Mouse (Mus musculus) thymus, adult 2 months (tissue): Measurements from ENCODE around the gene Cog4.

Experiments
- CTCF ChIP-seq: fragments of 200-500 bp; IDR thresholded peaks from 2 replicates; pipeline ENCODE4 v1.5.1; 2012; ENCODE audit warnings: mild to moderate bottlenecking, control low read depth, low read length, moderate library complexity, borderline replicate concordance; ENCODE audit not compliant: control insufficient read depth, poor library complexity, insufficient read depth; ENCODE audit errors: extremely low read depth
- POLR2A ChIP-seq: fragments of 200-500 bp; IDR thresholded peaks from 2 replicates; pipeline ENCODE4 v1.6.1; 2012; ENCODE audit warnings: mild to moderate bottlenecking, low read length, control low read depth, moderate library complexity; ENCODE audit not compliant: control insufficient read depth, poor library complexity, insufficient read depth; ENCODE audit errors: extremely low read depth

DNA sequence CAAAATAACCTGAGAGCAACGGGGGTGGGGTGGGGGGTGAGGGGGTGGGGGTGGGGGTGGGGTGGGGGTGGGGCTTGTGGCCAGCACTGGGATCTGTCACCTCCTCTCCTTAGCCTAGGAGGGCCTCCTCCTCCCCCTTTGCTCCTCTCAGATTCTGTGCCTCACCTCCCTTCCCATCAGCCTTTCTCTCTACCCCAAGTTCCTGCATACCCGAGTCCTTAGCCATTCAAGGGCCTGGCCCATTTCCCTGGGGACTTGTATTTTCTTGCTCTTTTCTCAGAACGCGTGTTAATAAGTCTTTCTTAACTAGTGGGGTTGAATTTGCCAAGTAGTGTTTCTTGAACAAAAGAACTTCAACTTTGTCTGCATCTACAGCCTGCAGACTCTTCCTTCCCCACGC lies 80.3 kb downstream of the Cog4 start:
- TF ChIP-seq CTCF (no peak), POLR2A (no peak)
